Mouse (Mus musculus) liver, embryonic 12.5 days (tissue): ENCODE data around the gene Pnp2. TPM values are rescaled to one million over a fixed set of nuclear protein-coding genes. Genes with fewer than 3 reads are reported as not detected.
A peak's percentile ranks its signal among the peaks of the same experiment; 100 is the strongest.
"Not testable (repeated sequence)": the region's sequence is repeated elsewhere in the genome, so short reads cannot be mapped to it uniquely, and the experiment has no call there.

Experiments
- ATAC-seq: fragments of 200-750 bp; cut with Nextera tagmentation; 2 replicates; pipeline ENCODE4 v1.8.0; 2017; ENCODE audit warnings: moderate number of reproducible peaks, mild to moderate bottlenecking, moderate library complexity
- H3K27ac ChIP-seq: fragments of 300-500 bp; sonication (generic); 2 replicates; pipeline ENCODE4 v1.5.1; 2016; ENCODE audit warnings: mild to moderate bottlenecking
- H3K27me3 ChIP-seq: fragments of 300-500 bp; sonication (generic); replicated peaks from 2 replicates; pipeline ENCODE4 v1.6.1; 2016; ENCODE audit warnings: mild to moderate bottlenecking, moderate library complexity
- H3K36me3 ChIP-seq: fragments of 300-500 bp; sonication (generic); 2 replicates; pipeline ENCODE4 v1.6.1; 2016; ENCODE audit warnings: mild to moderate bottlenecking, moderate library complexity
- H3K4me1 ChIP-seq: fragments of 300-500 bp; sonication (generic); 2 replicates; pipeline ENCODE4 v1.6.1; 2016
- H3K4me2 ChIP-seq: fragments of 300-500 bp; sonication (generic); 2 replicates; pipeline ENCODE4 v1.6.1; 2016; ENCODE audit warnings: mild to moderate bottlenecking, moderate library complexity
- H3K4me3 ChIP-seq: fragments of 300-500 bp; sonication (generic); 2 replicates; pipeline ENCODE4 v1.5.1; 2016; ENCODE audit warnings: mild to moderate bottlenecking, moderate library complexity
- H3K9ac ChIP-seq: fragments of 300-500 bp; sonication (generic); 2 replicates; pipeline ENCODE4 v1.6.1; 2016; ENCODE audit warnings: mild to moderate bottlenecking, moderate library complexity
- H3K9me3 ChIP-seq: fragments of 300-500 bp; sonication (generic); replicated peaks from 2 replicates; pipeline ENCODE4 v1.6.1; 2016; ENCODE audit warnings: mild to moderate bottlenecking, moderate library complexity
- WGBS: fragments of 180-500 bp; shearing (Covaris S2); methylation state at CpG from one replicate; pipeline ENCODE4 v1.1.7; 2016; ENCODE audit not compliant: insufficient replicate concordance; 5-methylcytosine and 5-hydroxymethylcytosine counted together
- polyA plus RNA-seq: library from polyadenylated mRNA; unstranded; fragments of >200 nt; fragmentation: Nextera tagmentation; extraction: Ambion mirVana; gene quantifications from 2 replicates; pipeline ENCODE4 v1.2.1, GENCODE M21; 2016

The Pnp2 gene
- polyA plus RNA-seq, 1 experiment from 2014 or later: 4.3 TPM

DNA sequence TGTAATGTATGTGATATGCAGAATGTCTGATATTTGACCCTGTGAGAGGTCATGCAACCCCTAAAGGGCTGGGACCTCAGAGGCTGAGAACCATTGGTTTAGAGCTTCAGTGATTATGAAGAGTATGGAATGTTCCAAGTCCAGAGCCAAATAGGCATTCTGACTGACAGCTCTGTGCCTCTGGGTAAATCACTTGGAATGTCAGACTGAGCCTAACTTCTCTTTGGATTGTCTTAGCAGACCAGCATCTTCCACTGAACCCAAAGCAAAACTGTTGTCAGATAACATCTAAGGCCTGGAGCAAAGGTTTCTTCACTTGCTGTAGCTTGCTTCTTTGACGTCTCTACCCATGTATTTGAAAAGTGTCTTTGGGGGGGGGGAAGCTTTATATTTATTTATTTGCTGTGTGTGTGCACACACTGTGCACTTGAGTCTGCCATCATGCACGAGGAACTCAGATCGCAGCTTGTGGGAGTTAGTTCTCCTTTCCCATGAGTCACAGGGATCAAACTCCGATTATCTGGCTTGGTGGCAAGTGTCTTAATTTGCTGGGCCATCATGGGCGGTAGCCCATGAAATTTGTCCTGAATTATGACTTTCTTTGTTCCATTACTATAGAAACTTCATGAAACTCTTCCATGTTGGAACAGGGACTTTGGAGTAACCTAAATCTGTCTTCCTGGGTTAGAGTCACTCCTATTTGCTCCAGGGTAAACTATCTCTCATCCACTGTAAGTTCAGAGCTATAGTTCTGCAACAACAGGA is 12.6 kb downstream of the Pnp2 start:
- Histone ChIP-seq H3K27me3 (no peaks in the 10 kb centered on the region), H3K9ac (no peak overlapping the region), H3K4me1 (peaks cover 14% of the 10 kb centered on the region; the same call in 1 of the 2 replicates), H3K4me2 (no peak overlapping the region), H3K9me3 (no peaks in the 10 kb centered on the region), H3K4me3 (no peak overlapping the region), H3K27ac (no peak overlapping the region), H3K36me3 (0 out of 2 replicates have a peak, but pooled peaks cover 7% of the 10 kb centered on the region)
- no peak for ATAC-seq
- 76% methylated on average over 5 of the region's 5 CpGs for WGBS

GRCm38 (mm10) chr14:50969041-50969440 is 13.2 kb downstream of the Pnp2 start:
- WGBS: 50% methylated on average over 1 of the region's 1 CpGs

DNA sequence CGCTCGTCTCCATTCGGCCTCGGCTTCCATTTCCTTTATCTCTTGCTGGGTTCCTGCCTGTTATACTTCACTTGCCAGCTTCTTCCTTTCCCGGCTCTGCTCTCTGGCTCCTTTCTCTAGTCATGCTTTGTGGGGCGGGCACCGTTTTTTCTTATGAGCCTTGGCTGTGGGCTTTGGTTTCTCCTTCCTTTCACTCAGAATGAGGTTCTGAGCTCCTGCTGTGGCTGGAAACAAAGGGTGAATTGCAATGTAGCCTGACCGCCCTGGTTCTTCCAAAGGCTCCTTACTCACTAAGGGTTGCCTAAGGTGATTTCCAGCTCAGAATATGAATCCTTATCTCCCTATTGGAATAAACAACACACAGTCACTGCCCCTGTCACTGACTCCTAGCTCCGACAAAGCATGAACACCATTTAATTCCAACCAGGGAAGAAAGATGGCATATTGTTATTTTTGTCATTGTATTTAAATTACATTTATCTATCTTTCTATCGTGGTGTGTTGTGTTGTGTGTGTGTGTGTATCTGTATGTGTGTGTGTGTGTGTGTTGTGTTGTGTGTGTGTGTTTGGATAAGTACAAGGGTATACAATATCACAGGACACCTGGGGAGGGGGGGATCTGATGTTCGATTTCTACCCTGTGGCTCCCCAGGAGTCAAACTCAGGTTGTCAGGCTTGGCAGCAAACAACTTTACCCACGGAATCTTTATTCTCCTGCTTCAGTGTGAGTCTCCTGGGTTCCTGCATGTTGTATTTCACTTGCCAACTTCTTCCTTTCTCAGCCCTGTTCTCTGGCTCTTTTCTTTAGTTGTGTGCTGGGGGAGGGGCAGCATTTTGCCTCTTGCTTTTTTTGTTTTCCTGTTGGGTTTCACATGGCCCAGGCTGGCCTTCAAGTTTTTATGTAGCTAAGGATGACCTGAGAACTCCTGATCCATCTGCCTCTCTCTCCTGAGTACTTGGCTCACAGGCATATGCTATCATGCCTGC is 14.1 kb downstream of the Pnp2 start:
- no peak for ATAC-seq
- H3K4me2 ChIP-seq: no peak overlapping the region
- 0 out of 2 replicates have a peak overlapping the region, but pooled peaks have one; percentile 12 for H3K9ac ChIP-seq
- H3K9me3 ChIP-seq: no peaks in the 10 kb centered on the region
- peaks cover 14% of the 10 kb centered on the region; the same call in 1 of the 2 replicates for H3K4me1 ChIP-seq
- H3K27me3 ChIP-seq: no peaks in the 10 kb centered on the region
- no peak overlapping the region for H3K27ac ChIP-seq
- H3K36me3 ChIP-seq: no peaks in the 10 kb centered on the region
- WGBS: 25% methylated on average over 12 of the region's 12 CpGs
- H3K4me3 ChIP-seq: no peak overlapping the region

More at GRCm38 (mm10) chr14:50969041-50969440, 13.2 kb downstream of the Pnp2 start:
- H3K4me3 ChIP-seq: no peak overlapping the region
- 0 out of 2 replicates have a peak, but pooled peaks cover 7% of the 10 kb centered on the region for H3K36me3 ChIP-seq
- H3K4me1 ChIP-seq: peaks cover 14% of the 10 kb centered on the region; the same call in 1 of the 2 replicates
- ATAC-seq: no peak
- H3K4me2 ChIP-seq: no peak overlapping the region
- no peak overlapping the region for H3K9ac ChIP-seq
- H3K27ac ChIP-seq: no peak overlapping the region
- no peaks in the 10 kb centered on the region for H3K27me3 ChIP-seq
- H3K9me3 ChIP-seq: no peaks in the 10 kb centered on the region

DNA sequence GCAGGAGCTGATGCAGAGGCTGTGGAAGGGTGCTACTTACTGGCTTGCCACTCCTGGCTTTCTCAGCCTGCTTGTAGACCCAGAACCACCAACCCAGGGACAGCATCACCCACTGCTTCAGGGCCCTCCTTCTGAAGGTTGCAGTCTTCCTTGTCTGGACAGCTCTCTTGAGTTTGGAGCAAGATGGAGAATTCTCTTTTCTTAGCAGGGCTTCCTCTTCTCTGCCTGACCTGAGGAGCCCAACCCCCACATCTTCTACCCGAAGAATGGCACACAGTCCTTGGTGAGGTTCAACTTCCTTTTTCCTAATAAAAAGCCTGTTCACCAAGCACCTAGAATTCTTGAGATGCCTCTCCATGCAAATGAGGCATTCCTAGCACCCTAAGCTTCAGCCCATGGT is 15.0 kb downstream of the Pnp2 start:
- Histone ChIP-seq H3K4me3 (no peak overlapping the region), H3K9me3 (no peaks in the 10 kb centered on the region), H3K9ac (no peak overlapping the region), H3K4me1 (peaks cover 14% of the 10 kb centered on the region; the same call in 1 of the 2 replicates), H3K4me2 (no peak overlapping the region), H3K27ac (no peak overlapping the region), H3K27me3 (no peaks in the 10 kb centered on the region), H3K36me3 (no peaks in the 10 kb centered on the region)
- no peak for ATAC-seq
- 27% methylated on average over 1 of the region's 1 CpGs for WGBS

- H3K9ac ChIP-seq, H3K4me3 ChIP-seq, ATAC-seq, H3K9me3 ChIP-seq, H3K4me2 ChIP-seq, H3K36me3 ChIP-seq, H3K27ac ChIP-seq, H3K27me3 ChIP-seq: not testable (repeated sequence)
- 62% methylated on average over 5 of the region's 5 CpGs for WGBS
- peaks cover 14% of the 10 kb centered on the region; the same call in 1 of the 2 replicates for H3K4me1 ChIP-seq
Observed at GRCm38 (mm10) chr14:50973054-50973453, 17.3 kb downstream of the Pnp2 start.

GRCm38 (mm10) chr14:50973700-50974099 is 17.9 kb downstream of the Pnp2 start:
- WGBS: 54% methylated on average over 4 of the region's 4 CpGs
- no peak for ATAC-seq
- no peak overlapping the region for H3K27ac ChIP-seq
- no peaks in the 10 kb centered on the region for H3K36me3 ChIP-seq
- no peaks in the 10 kb centered on the region for H3K9me3 ChIP-seq
- H3K9ac ChIP-seq: no peak overlapping the region
- no peaks in the 10 kb centered on the region for H3K27me3 ChIP-seq
- no peak overlapping the region for H3K4me3 ChIP-seq
- no peak overlapping the region for H3K4me2 ChIP-seq
- H3K4me1 ChIP-seq: peaks cover 14% of the 10 kb centered on the region; the same call in 1 of the 2 replicates

- ATAC-seq: no peak
- H3K36me3 ChIP-seq: no peaks in the 10 kb centered on the region
- no peak overlapping the region for H3K4me3 ChIP-seq
- H3K27ac ChIP-seq: no peak overlapping the region
- no peak overlapping the region for H3K4me2 ChIP-seq
- WGBS: 38% methylated on average over 5 of the region's 5 CpGs
- H3K9me3 ChIP-seq: no peaks in the 10 kb centered on the region
- no peaks in the 10 kb centered on the region for H3K27me3 ChIP-seq
- H3K9ac ChIP-seq: no peak overlapping the region
- H3K4me1 ChIP-seq: peaks cover 7% of the 10 kb centered on the region; the same call in 1 of the 2 replicates
Observed at GRCm38 (mm10) chr14:50975001-50975400, 19.2 kb downstream of the Pnp2 start.

- Histone ChIP-seq H3K4me3 (no peak overlapping the region), H3K4me1 (peaks cover 6% of the 10 kb centered on the region; the same call in 1 of the 2 replicates), H3K36me3 (no peaks in the 10 kb centered on the region), H3K27me3 (no peaks in the 10 kb centered on the region), H3K27ac (no peak overlapping the region), H3K4me2 (no peak overlapping the region), H3K9ac (no peak overlapping the region), H3K9me3 (no peaks in the 10 kb centered on the region)
- ATAC-seq: no peak
- WGBS: 34% methylated on average over 9 of the region's 9 CpGs
Observed at GRCm38 (mm10) chr14:50976674-50977073, 20.9 kb downstream of the Pnp2 start.

- H3K9ac ChIP-seq, ATAC-seq, H3K4me2 ChIP-seq, H3K27ac ChIP-seq, H3K4me3 ChIP-seq, H3K27me3 ChIP-seq, H3K36me3 ChIP-seq, H3K9me3 ChIP-seq, H3K4me1 ChIP-seq: not testable (repeated sequence)
- 39% methylated on average over 6 of the region's 6 CpGs for WGBS
Observed at GRCm38 (mm10) chr14:50978451-50978850, 22.7 kb downstream of the Pnp2 start.

DNA sequence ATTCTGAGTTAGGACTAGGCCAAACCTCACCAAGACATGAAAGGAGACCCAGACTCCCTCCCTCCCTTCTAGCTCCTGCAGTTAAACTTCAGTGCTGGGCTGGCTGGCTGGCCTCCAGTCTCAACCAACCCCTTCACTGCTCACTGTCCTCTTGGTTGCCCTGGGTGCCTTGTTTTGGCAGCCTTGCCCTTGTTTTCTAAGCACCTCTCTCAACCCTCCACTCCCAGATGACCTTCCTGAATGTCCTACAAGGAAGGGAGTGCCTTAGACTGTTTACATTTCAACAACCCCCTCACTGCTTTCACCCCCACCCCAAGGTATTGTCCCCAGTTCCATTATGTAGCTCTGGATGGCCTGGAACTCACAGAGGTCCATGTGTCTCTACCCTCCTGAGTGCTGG is 23.8 kb downstream of the Pnp2 start:
- H3K27me3 ChIP-seq: no peaks in the 10 kb centered on the region

DNA sequence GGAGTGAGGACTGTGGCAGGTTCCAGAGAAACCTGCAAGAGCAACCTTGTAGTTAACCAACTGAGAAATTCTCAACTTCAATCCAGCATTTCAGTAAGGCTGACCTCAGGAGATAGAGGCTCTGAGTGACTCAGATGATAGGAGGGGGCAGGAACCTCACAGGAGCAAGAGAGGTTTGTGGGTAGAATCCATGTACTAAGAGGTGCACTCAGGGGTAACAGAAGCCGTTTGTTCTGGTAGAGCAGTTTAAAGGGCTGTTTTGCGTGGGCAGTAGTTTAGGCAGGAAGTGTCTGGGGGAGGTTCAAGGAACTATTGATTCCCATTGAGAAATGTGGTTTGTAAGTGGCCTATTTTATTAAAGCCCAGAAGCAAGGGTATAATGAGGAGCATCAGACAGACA is 25.4 kb downstream of the Pnp2 start:
- H3K9me3 ChIP-seq: no peaks in the 10 kb centered on the region
- 12% methylated on average over 2 of the region's 2 CpGs for WGBS
- no peak overlapping the region for H3K9ac ChIP-seq
- no peaks in the 10 kb centered on the region for H3K27me3 ChIP-seq
- no peak for ATAC-seq
- no peak overlapping the region for H3K4me2 ChIP-seq
- no peak overlapping the region for H3K27ac ChIP-seq
- H3K36me3 ChIP-seq: no peaks in the 10 kb centered on the region
- no peak overlapping the region for H3K4me3 ChIP-seq
- peaks cover 8% of the 10 kb centered on the region; the same call in 1 of the 2 replicates for H3K4me1 ChIP-seq

More for the DNA sequence above, 23.8 kb downstream of the Pnp2 start:
- Histone ChIP-seq H3K4me2 (no peak overlapping the region), H3K9me3 (no peaks in the 10 kb centered on the region), H3K27ac (no peak overlapping the region), H3K9ac (no peak overlapping the region), H3K4me1 (peaks cover 8% of the 10 kb centered on the region; the same call in 1 of the 2 replicates), H3K4me3 (no peak overlapping the region), H3K36me3 (no peaks in the 10 kb centered on the region)
- ATAC-seq: no peak

DNA sequence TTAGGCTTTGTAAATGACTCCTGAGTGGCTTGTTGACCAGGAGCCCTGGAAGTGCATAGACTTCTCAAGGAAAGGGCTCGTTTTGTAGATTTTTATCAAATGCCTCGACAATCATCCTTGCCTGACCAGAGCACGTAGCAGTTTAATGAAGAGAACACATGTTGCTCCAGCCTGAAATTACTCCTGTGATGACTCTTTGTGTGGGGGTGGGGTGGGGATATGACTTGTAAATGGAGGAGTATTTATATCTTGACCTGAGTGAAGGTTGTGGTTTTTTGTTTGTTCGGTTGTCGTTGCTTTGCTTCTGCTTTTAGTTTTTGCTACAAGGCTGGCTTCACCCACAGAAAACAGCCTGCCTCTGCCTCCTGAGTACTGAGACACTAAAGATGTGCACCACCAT is 26.0 kb downstream of the Pnp2 start:
- no peak overlapping the region for H3K4me2 ChIP-seq
- H3K4me3 ChIP-seq: no peak overlapping the region
- no peaks in the 10 kb centered on the region for H3K36me3 ChIP-seq
- no peak overlapping the region for H3K27ac ChIP-seq
- H3K4me1 ChIP-seq: peaks cover 8% of the 10 kb centered on the region; the same call in 1 of the 2 replicates
- WGBS: 24% methylated on average over 5 of the region's 5 CpGs
- ATAC-seq: no peak
- no peak overlapping the region for H3K9ac ChIP-seq
- H3K27me3 ChIP-seq: no peaks in the 10 kb centered on the region
- H3K9me3 ChIP-seq: no peaks in the 10 kb centered on the region
